Mouse (Mus musculus) MEL (cell line): ENCODE results near the gene Mrvi1. TPM values are rescaled to one million over a fixed set of nuclear protein-coding genes. Genes with fewer than 3 reads are reported as not detected.

ENCODE experiments used
- DNase-seq: peaks from one replicate; pipeline ENCODE4 v3.0.0; 2011; ENCODE audit warnings: low read depth, low spot score
- H3K27ac ChIP-seq: 2 replicates; pipeline ENCODE4 v1.5.1; 2012; ENCODE audit warnings: low read depth, mild to moderate bottlenecking, control low read depth, low read length, moderate library complexity; ENCODE audit not compliant: control insufficient read depth
- H3K27me3 ChIP-seq, 2 experiments: fragments of 150-350 bp in 1 of 2; sonication (generic) in 1 of 2; 2 replicates each; pipeline ENCODE4 v1.6.1; 2012; ENCODE audit warnings: low read length in 2 of 2, mild to moderate bottlenecking in 2 of 2, improper control_type of control experiment in 1 of 2, moderate library complexity in 1 of 2; ENCODE audit not compliant: insufficient read depth in 2 of 2, control insufficient read depth in 1 of 2
- H3K36me3 ChIP-seq, 2 experiments: 2 replicates each; pipeline ENCODE4 v1.6.1; 2012 to 2014; ENCODE audit warnings: low read length in 2 of 2, improper control_type of control experiment in 1 of 2, inconsistent platforms in 1 of 2, mild to moderate bottlenecking in 1 of 2; ENCODE audit not compliant: insufficient read depth in 2 of 2, control insufficient read depth in 1 of 2
- H3K4me1 ChIP-seq, 2 experiments: fragments of 150-350 bp in 1 of 2; sonication (generic) in 1 of 2; 2 replicates each; pipeline ENCODE4 v1.6.1; 2012; ENCODE audit warnings: low read length in 2 of 2, improper control_type of control experiment in 1 of 2, mild to moderate bottlenecking in 1 of 2; ENCODE audit not compliant: insufficient read depth in 2 of 2, control insufficient read depth in 1 of 2
- H3K4me3 ChIP-seq, 2 experiments: fragments of 150-350 bp in 1 of 2; sonication (generic) in 1 of 2; 2 replicates each; pipeline ENCODE4 v1.5.1; 2012; ENCODE audit warnings: low read depth in 2 of 2, low read length in 2 of 2, mild to moderate bottlenecking in 2 of 2, moderate library complexity in 2 of 2, control low read depth in 1 of 2, improper control_type of control experiment in 1 of 2; ENCODE audit not compliant: control insufficient read depth in 1 of 2, insufficient read depth in 1 of 2
- H3K79me2 ChIP-seq: 2 replicates; pipeline ENCODE4 v1.6.1; 2012; ENCODE audit warnings: mild to moderate bottlenecking, low read length, moderate library complexity; ENCODE audit not compliant: control insufficient read depth, poor library complexity, insufficient read depth
- H3K9ac ChIP-seq: 2 replicates; pipeline ENCODE4 v1.6.1; 2012; ENCODE audit warnings: low read depth, mild to moderate bottlenecking, control low read depth, low read length, moderate library complexity; ENCODE audit not compliant: control insufficient read depth, poor library complexity, severe bottlenecking
- H3K9me3 ChIP-seq: fragments of 150-350 bp; sonication (generic); replicated peaks from 2 replicates; pipeline ENCODE4 v1.6.1; 2012; ENCODE audit warnings: mild to moderate bottlenecking, low read length, improper control_type of control experiment, moderate library complexity; ENCODE audit not compliant: insufficient read depth
- CHD1 ChIP-seq: IDR thresholded peaks from 2 replicates; pipeline ENCODE4 v1.6.1; 2012; ENCODE audit warnings: low read depth, mild to moderate bottlenecking, inconsistent platforms, low read length, improper control_type of control experiment
- ELF1 ChIP-seq: IDR thresholded peaks from 2 replicates; pipeline ENCODE4 v1.6.1; 2014; ENCODE audit warnings: low read depth, mild to moderate bottlenecking, inconsistent platforms, low read length, improper control_type of control experiment, moderate library complexity
- EP300 ChIP-seq, 2 experiments: IDR thresholded peaks; 2 replicates each; pipeline ENCODE4 v1.6.1; 2011; ENCODE audit warnings: improper control_type of control experiment in 2 of 2, low read length in 2 of 2, low read depth in 1 of 2, mild to moderate bottlenecking in 1 of 2
- GATA1 ChIP-seq: IDR thresholded peaks from 2 replicates; pipeline ENCODE4 v1.6.1; 2011; ENCODE audit warnings: low read depth, low read length, improper control_type of control experiment
- HCFC1 ChIP-seq: IDR thresholded peaks from 2 replicates; pipeline ENCODE4 v1.6.1; 2012; ENCODE audit warnings: low read depth, mild to moderate bottlenecking, inconsistent platforms, low read length, improper control_type of control experiment, moderate library complexity
- JUND ChIP-seq: IDR thresholded peaks from 2 replicates; pipeline ENCODE4 v1.6.1; 2011; ENCODE audit warnings: low read depth, mild to moderate bottlenecking, improper control_type of control experiment, low read length
- KAT2A ChIP-seq: conservative IDR thresholded peaks from 2 replicates; pipeline ENCODE4 v1.6.1; 2012; ENCODE audit warnings: low read depth, low read length, improper control_type of control experiment, inconsistent platforms
- MAFK ChIP-seq: IDR thresholded peaks from 2 replicates; pipeline ENCODE4 v1.6.1; 2011; ENCODE audit warnings: low read depth, mild to moderate bottlenecking, low read length, improper control_type of control experiment, borderline replicate concordance
- MAX ChIP-seq: IDR thresholded peaks from 2 replicates; pipeline ENCODE4 v1.6.1; 2011; ENCODE audit warnings: low read length, improper control_type of control experiment
- MXI1 ChIP-seq: IDR thresholded peaks from 2 replicates; pipeline ENCODE4 v1.6.1; 2011; ENCODE audit warnings: mild to moderate bottlenecking, low read depth, low read length, improper control_type of control experiment
- MYB ChIP-seq: IDR thresholded peaks from 2 replicates; pipeline ENCODE4 v1.6.1; 2011; ENCODE audit warnings: mild to moderate bottlenecking, low read depth, low read length, improper control_type of control experiment
- POLR2A ChIP-seq, 2 experiments: IDR thresholded peaks; 2 replicates each; pipeline ENCODE4 v1.6.1; 2011 to 2012; ENCODE audit warnings: low read length in 2 of 2, mild to moderate bottlenecking in 2 of 2, control low read depth in 1 of 2, improper control_type of control experiment in 1 of 2, low read depth in 1 of 2, moderate library complexity in 1 of 2; ENCODE audit not compliant: control insufficient read depth in 1 of 2, insufficient read depth in 1 of 2, poor library complexity in 1 of 2
- POLR2AphosphoS5 ChIP-seq: IDR thresholded peaks from 2 replicates; pipeline ENCODE4 v1.6.1; 2012; ENCODE audit warnings: low read depth, borderline replicate concordance, mild to moderate bottlenecking, inconsistent platforms, low read length, moderate library complexity, mixed read lengths
- RAD21 ChIP-seq: IDR thresholded peaks from 2 replicates; pipeline ENCODE4 v1.6.1; 2011; ENCODE audit warnings: mild to moderate bottlenecking, low read depth, low read length, improper control_type of control experiment
- RCOR1 ChIP-seq: IDR thresholded peaks from 2 replicates; pipeline ENCODE4 v1.6.1; 2012; ENCODE audit warnings: low read depth, mild to moderate bottlenecking, inconsistent platforms, low read length, improper control_type of control experiment
- SIN3A ChIP-seq: IDR thresholded peaks from 2 replicates; pipeline ENCODE4 v1.6.1; 2012; ENCODE audit warnings: low read length, improper control_type of control experiment, inconsistent platforms
- SMC3 ChIP-seq: IDR thresholded peaks from 2 replicates; pipeline ENCODE4 v1.6.1; 2011; ENCODE audit warnings: low read depth, low read length, improper control_type of control experiment
- TBP ChIP-seq: IDR thresholded peaks from 2 replicates; pipeline ENCODE4 v1.8.0; 2011; ENCODE audit warnings: low read depth, low read length, improper control_type of control experiment
- TCF12 ChIP-seq: IDR thresholded peaks from 2 replicates; pipeline ENCODE4 v1.6.1; 2014; ENCODE audit warnings: low read depth, mild to moderate bottlenecking, inconsistent platforms, low read length, improper control_type of control experiment, moderate library complexity
- UBTF ChIP-seq: IDR thresholded peaks from 2 replicates; pipeline ENCODE4 v1.6.1; 2012; ENCODE audit warnings: low read depth, mild to moderate bottlenecking, inconsistent platforms, low read length, improper control_type of control experiment, moderate library complexity, borderline replicate concordance; ENCODE audit not compliant: insufficient read depth
- USF1 ChIP-seq: IDR thresholded peaks from 2 replicates; pipeline ENCODE4 v1.6.1; 2014; ENCODE audit warnings: low read depth, mild to moderate bottlenecking, inconsistent platforms, low read length, improper control_type of control experiment, moderate library complexity
- USF2 ChIP-seq, 2 experiments: IDR thresholded peaks; 2 replicates each; pipeline ENCODE4 v1.6.1; 2011 to 2012; ENCODE audit warnings: improper control_type of control experiment in 2 of 2, low read length in 2 of 2, borderline replicate concordance in 1 of 2, inconsistent platforms in 1 of 2, low read depth in 1 of 2, mild to moderate bottlenecking in 1 of 2; ENCODE audit not compliant: insufficient read depth in 1 of 2
- ZKSCAN1 ChIP-seq: IDR thresholded peaks from 2 replicates; pipeline ENCODE4 v1.6.1; 2012; ENCODE audit warnings: low read depth, mild to moderate bottlenecking, inconsistent platforms, low read length, improper control_type of control experiment, moderate library complexity
- ZNF384 ChIP-seq: IDR thresholded peaks from 2 replicates; pipeline ENCODE4 v1.6.1; 2012; ENCODE audit warnings: low read depth, mild to moderate bottlenecking, inconsistent platforms, low read length, improper control_type of control experiment
- polyA plus RNA-seq, 2 experiments: library from polyadenylated mRNA; stranded (reverse) in 1 of 2; unstranded in 1 of 2; fragments of >175 nt in 1 of 2; fragments of >200 nt in 1 of 2; gene quantifications; 2 replicates each; pipeline versions ENCODE4 v1.2.1 to v1.2.4; 2012; ENCODE audit warnings: low replicate concordance in 2 of 2, low read depth in 1 of 2; ENCODE audit not compliant: insufficient read length in 2 of 2, insufficient read depth in 1 of 2, missing spikeins in 1 of 2
- total RNA-seq: library from RNA; depleted of rRNA; stranded (reverse); fragments of 300-350 nt; gene quantifications from 2 replicates; pipeline ENCODE4 v1.2.3, GENCODE M21; 2012

The Mrvi1 gene
- total and polyA plus RNA-seq, 3 experiments: 0.19 to 0.92 TPM; not detected in 1

DNA sequence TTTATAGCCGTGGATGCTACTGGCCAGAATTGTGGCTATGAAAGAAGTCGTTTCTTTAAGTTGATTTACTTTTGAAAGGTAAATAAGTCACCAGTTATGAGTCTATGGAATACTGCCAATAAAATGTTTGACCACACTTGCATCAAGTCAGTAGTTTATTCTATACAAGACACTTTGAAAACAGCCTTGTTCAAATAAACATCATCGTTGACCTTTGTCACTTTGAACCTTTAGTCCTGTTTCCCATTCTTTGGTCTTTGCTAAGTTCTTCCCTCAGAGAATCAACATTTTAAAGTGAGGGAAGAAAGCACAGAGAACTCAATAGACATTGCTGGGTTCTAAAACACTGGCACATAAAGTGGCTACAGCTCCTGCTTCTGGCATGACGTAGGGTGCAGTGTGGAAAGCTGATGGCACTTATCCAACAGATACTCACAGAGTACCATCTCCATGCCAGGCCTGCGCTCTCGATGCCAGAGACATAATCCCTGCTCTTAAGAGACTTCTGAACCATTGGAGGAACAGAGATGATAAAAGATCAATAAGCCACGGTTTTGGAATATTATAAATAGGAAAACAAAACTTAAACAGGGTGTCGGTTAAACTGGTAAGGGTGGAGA lies 127.2 kb downstream of the Mrvi1 start:
- H3K27ac ChIP-seq: no peak overlapping the region

DNA sequence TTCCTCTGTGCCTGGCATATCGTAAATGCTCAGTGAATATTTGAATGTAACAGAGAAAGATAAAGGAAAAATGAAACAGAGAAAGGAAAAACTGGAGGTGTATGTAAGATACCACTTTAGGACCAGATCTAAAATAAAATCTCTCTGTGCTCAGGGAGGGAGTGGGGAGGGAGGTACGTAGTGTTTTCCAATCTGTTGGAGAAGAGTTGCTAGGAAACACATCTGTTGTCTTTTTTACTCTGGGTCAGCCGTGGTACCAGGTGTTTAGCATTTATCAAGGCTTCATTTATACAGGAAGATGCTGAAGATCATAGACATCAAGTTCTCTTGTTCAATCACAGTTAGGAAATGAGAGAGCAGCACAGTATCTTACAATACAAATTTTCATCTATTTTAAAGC lies 127.7 kb downstream of the Mrvi1 start:
- Histone ChIP-seq H3K36me3 (no peaks in the 10 kb centered on the region), H3K4me3 (no peak overlapping the region), H3K27me3 (peaks cover under 1 to 10% of the 10 kb centered on the region in 2 experiments; a peak in 3 of 4 replicates), H3K9me3 (no peaks in the 10 kb centered on the region), H3K79me2 (no peaks in the 10 kb centered on the region), H3K4me1 (0 out of 4 replicates have a peak, but pooled peaks cover 0 to under 1% of the 10 kb centered on the region in 2 experiments), H3K27ac (no peak overlapping the region), H3K9ac (no peak overlapping the region)
- TF ChIP-seq ZKSCAN1 (no peak), KAT2A (no peak), MAFK (no peak), ELF1 (no peak), MYB (no peak), MAX (no peak), POLR2A (IDR thresholded peaks at IDR 0.05; ENCODE audit: control insufficient read depth in 1 of 2, insufficient read depth in 1 of 2, low read depth in 1 of 2, low read length in 2 of 2, poor library complexity in 1 of 2) (no peak), USF1 (no peak), ZNF384 (no peak), UBTF (no peak), RAD21 (no peak), EP300 (IDR thresholded peaks at IDR 0.05; ENCODE audit: low read depth in 1 of 2, low read length in 2 of 2) (no peak), HCFC1 (no peak), TBP (no peak)
- DNase-seq: no peak

More for the DNA sequence above, 127.2 kb downstream of the Mrvi1 start:
- no peaks in the 10 kb centered on the region for H3K9me3 ChIP-seq
- peaks cover 0 to 7% of the 10 kb centered on the region in 2 experiments; a peak in 3 of 4 replicates for H3K27me3 ChIP-seq
- peaks cover 0 to 1% of the 10 kb centered on the region in 2 experiments; a peak in 2 of 4 replicates for H3K36me3 ChIP-seq
- DNase-seq: no peak
- no peak overlapping the region for H3K4me3 ChIP-seq
- TF ChIP-seq TCF12 (no peak), UBTF (no peak), SIN3A (no peak), RCOR1 (no peak), MXI1 (no peak), CHD1 (no peak), JUND (no peak), POLR2AphosphoS5 (no peak), ZNF384 (no peak), SMC3 (no peak), HCFC1 (no peak), USF2 (IDR thresholded peaks at IDR 0.05; ENCODE audit: borderline replicate concordance in 1 of 2, insufficient read depth in 1 of 2, low read depth in 1 of 2, low read length in 2 of 2) (no peak), GATA1 (no peak), RAD21 (no peak)
- H3K4me1 ChIP-seq: peaks cover 0 to 5% of the 10 kb centered on the region in 2 experiments; a peak in 1 of 4 replicates
- H3K9ac ChIP-seq: no peak overlapping the region
- H3K79me2 ChIP-seq: no peaks in the 10 kb centered on the region
